Mouse (Mus musculus) heart, embryonic 13.5 days (tissue): Measurements from ENCODE around the gene Banp. TPM values are rescaled to one million over a fixed set of nuclear protein-coding genes. Genes with fewer than 3 reads are reported as not detected.

ENCODE experiments used
- ATAC-seq: fragments of 200-750 bp; cut with Nextera tagmentation; 2 replicates; pipeline ENCODE4 v1.8.0; 2017; ENCODE audit warnings: moderate TSS enrichment; ENCODE audit not compliant: insufficient number of reproducible peaks, low FRiP score, low TSS enrichment; ENCODE audit errors: extremely low read depth
- H3K27ac ChIP-seq: fragments of 300-500 bp; sonication (generic); replicated peaks from 2 replicates; pipeline ENCODE4 v1.5.1; 2015; ENCODE audit warnings: moderate library complexity, mild to moderate bottlenecking, inconsistent platforms
- H3K27me3 ChIP-seq: fragments of 300-500 bp; sonication (generic); replicated peaks from 2 replicates; pipeline ENCODE4 v1.6.1; 2015; ENCODE audit warnings: mild to moderate bottlenecking, inconsistent platforms
- H3K36me3 ChIP-seq: fragments of 300-500 bp; sonication (generic); 2 replicates; pipeline ENCODE4 v1.6.1; 2015; ENCODE audit warnings: mild to moderate bottlenecking, inconsistent platforms
- H3K4me1 ChIP-seq: fragments of 300-500 bp; sonication (generic); 2 replicates; pipeline ENCODE4 v1.6.1; 2015; ENCODE audit warnings: inconsistent platforms
- H3K4me2 ChIP-seq: fragments of 300-500 bp; sonication (generic); 2 replicates; pipeline ENCODE4 v1.6.1; 2015; ENCODE audit warnings: inconsistent platforms, mild to moderate bottlenecking, moderate library complexity
- H3K4me3 ChIP-seq: fragments of 300-500 bp; sonication (generic); 2 replicates; pipeline ENCODE4 v1.5.1; 2015; ENCODE audit warnings: moderate library complexity, mild to moderate bottlenecking, inconsistent platforms
- H3K9ac ChIP-seq: fragments of 300-500 bp; sonication (generic); 2 replicates; pipeline ENCODE4 v1.6.1; 2015; ENCODE audit warnings: inconsistent platforms, mild to moderate bottlenecking, moderate library complexity
- H3K9me3 ChIP-seq: fragments of 300-500 bp; sonication (generic); 2 replicates; pipeline ENCODE4 v1.6.1; 2016; ENCODE audit warnings: inconsistent platforms
- WGBS: fragments of 180-500 bp; shearing (Covaris S2); methylation state at CpG from one replicate; pipeline ENCODE4 v1.1.7; 2015; ENCODE audit warnings: mixed read lengths; 5-methylcytosine and 5-hydroxymethylcytosine counted together
- polyA plus RNA-seq: library from polyadenylated mRNA; unstranded; fragments of >200 nt; fragmentation: Nextera tagmentation; extraction: Ambion mirVana; gene quantifications from 2 replicates; pipeline ENCODE4 v1.2.1, GENCODE M21; 2015

Gene Banp
- polyA plus RNA-seq, 1 experiment from 2014 or later, result 23.1 TPM

- H3K36me3 ChIP-seq, result no peaks in the 10 kb centered on the region
- no peak overlapping the region for H3K4me3 ChIP-seq
- H3K27me3 ChIP-seq, result peaks cover 6% of the 10 kb centered on the region; the same call in 1 of the 2 replicates
- WGBS, result 85% methylated on average over 9 of the region's 9 CpGs
- no peaks in the 10 kb centered on the region for H3K9me3 ChIP-seq
- no peak for ATAC-seq
- H3K27ac ChIP-seq, result no peak overlapping the region
- H3K4me1 ChIP-seq, result peaks cover 13% of the 10 kb centered on the region
- no peak overlapping the region for H3K9ac ChIP-seq
- H3K4me2 ChIP-seq, result no peak overlapping the region
Measured at GRCm38 (mm10) chr8:122050620-122051019, 101.1 kb downstream of the Banp start.

GRCm38 (mm10) chr8:122055321-122055720 is 105.8 kb downstream of the Banp start:
- Histone ChIP-seq H3K4me1 (peaks cover 38% of the 10 kb centered on the region), H3K9ac (no peak overlapping the region), H3K9me3 (no peaks in the 10 kb centered on the region), H3K4me3 (no peak overlapping the region), H3K4me2 (no peak overlapping the region), H3K27ac (no peak overlapping the region), H3K27me3 (peaks cover 6% of the 10 kb centered on the region; the same call in 1 of the 2 replicates), H3K36me3 (no peaks in the 10 kb centered on the region)
- ATAC-seq, result no peak
- WGBS, result 57% methylated on average over 10 of the region's 10 CpGs

- Histone ChIP-seq H3K27ac (0 out of 2 replicates have a peak overlapping the region, but pooled peaks have one; percentile 36), H3K4me3 (no peak overlapping the region), H3K9me3 (no peaks in the 10 kb centered on the region), H3K27me3 (peaks cover 6% of the 10 kb centered on the region; the same call in 1 of the 2 replicates), H3K36me3 (no peaks in the 10 kb centered on the region), H3K4me2 (no peak overlapping the region), H3K9ac (no peak overlapping the region), H3K4me1 (peaks cover 38% of the 10 kb centered on the region)
- ATAC-seq, result no peak
- WGBS, result 37% methylated on average over 1 of the region's 1 CpGs
Measured at GRCm38 (mm10) chr8:122056113-122056512, 106.6 kb downstream of the Banp start.

GRCm38 (mm10) chr8:122056882-122057281 is 107.3 kb downstream of the Banp start:
- H3K4me3 ChIP-seq, result no peak overlapping the region
- no peak overlapping the region for H3K4me2 ChIP-seq
- WGBS, result 30% methylated on average over 7 of the region's 7 CpGs
- H3K27ac ChIP-seq, result no peak overlapping the region; the same call in 1 of the 2 replicates
- ATAC-seq, result no peak
- no peak overlapping the region for H3K9ac ChIP-seq
- H3K27me3 ChIP-seq, result peaks cover 6% of the 10 kb centered on the region; the same call in 1 of the 2 replicates
- no peaks in the 10 kb centered on the region for H3K36me3 ChIP-seq
- H3K4me1 ChIP-seq, result peaks cover 38% of the 10 kb centered on the region
- no peaks in the 10 kb centered on the region for H3K9me3 ChIP-seq

GRCm38 (mm10) chr8:122058510-122058909 is 109.0 kb downstream of the Banp start:
- Histone ChIP-seq H3K27me3 (peaks cover 8% of the 10 kb centered on the region; the same call in 1 of the 2 replicates), H3K9ac (no peak overlapping the region), H3K9me3 (no peaks in the 10 kb centered on the region), H3K36me3 (no peaks in the 10 kb centered on the region), H3K27ac (no peak overlapping the region), H3K4me2 (no peak overlapping the region), H3K4me1 (peaks cover 38% of the 10 kb centered on the region), H3K4me3 (no peak overlapping the region)
- WGBS, result 60% methylated on average over 9 of the region's 9 CpGs
- ATAC-seq, result no peak

- no peaks in the 10 kb centered on the region for H3K36me3 ChIP-seq
- no peak overlapping the region for H3K4me2 ChIP-seq
- H3K27ac ChIP-seq, result no peak overlapping the region
- 70% methylated on average over 8 of the region's 8 CpGs for WGBS
- no peak overlapping the region for H3K4me3 ChIP-seq
- no peak for ATAC-seq
- no peak overlapping the region for H3K9ac ChIP-seq
- H3K27me3 ChIP-seq, result peaks cover 8% of the 10 kb centered on the region; the same call in 1 of the 2 replicates
- no peaks in the 10 kb centered on the region for H3K9me3 ChIP-seq
- peaks cover 38% of the 10 kb centered on the region for H3K4me1 ChIP-seq
Measured at GRCm38 (mm10) chr8:122058951-122059350, 109.4 kb downstream of the Banp start.

- no peak overlapping the region for H3K4me2 ChIP-seq
- H3K4me1 ChIP-seq, result peaks cover 14% of the 10 kb centered on the region
- H3K36me3 ChIP-seq, result no peaks in the 10 kb centered on the region
- no peak for ATAC-seq
- no peak overlapping the region for H3K27ac ChIP-seq
- no peak overlapping the region for H3K9ac ChIP-seq
- H3K9me3 ChIP-seq, result no peaks in the 10 kb centered on the region
- H3K4me3 ChIP-seq, result no peak overlapping the region
- WGBS, result 72% methylated on average over 12 of the region's 12 CpGs
- H3K27me3 ChIP-seq, result 0 out of 2 replicates have a peak, but pooled peaks cover 6% of the 10 kb centered on the region
Measured at GRCm38 (mm10) chr8:122062508-122063223, 113.1 kb downstream of the Banp start.

GRCm38 (mm10) chr8:122064353-122064752 is 114.8 kb downstream of the Banp start:
- H3K27ac ChIP-seq, result no peak overlapping the region
- H3K36me3 ChIP-seq, result no peaks in the 10 kb centered on the region
- H3K9me3 ChIP-seq, result no peaks in the 10 kb centered on the region
- H3K4me1 ChIP-seq, result peaks cover 3% of the 10 kb centered on the region; the same call in 1 of the 2 replicates
- 61% methylated on average over 7 of the region's 7 CpGs for WGBS
- no peak overlapping the region for H3K4me2 ChIP-seq
- H3K27me3 ChIP-seq, result peaks cover 6% of the 10 kb centered on the region; the same call in 1 of the 2 replicates
- no peak for ATAC-seq
- H3K9ac ChIP-seq, result no peak overlapping the region
- no peak overlapping the region for H3K4me3 ChIP-seq

GRCm38 (mm10) chr8:122067783-122068505 is 118.4 kb downstream of the Banp start:
- peaks cover 23% of the 10 kb centered on the region for H3K27me3 ChIP-seq
- WGBS, result 49% methylated on average over 15 of the region's 15 CpGs
- no peaks in the 10 kb centered on the region for H3K36me3 ChIP-seq
- no peak overlapping the region for H3K9ac ChIP-seq
- H3K9me3 ChIP-seq, result no peaks in the 10 kb centered on the region
- H3K27ac ChIP-seq, result no peak overlapping the region
- H3K4me1 ChIP-seq, result peaks cover 8% of the 10 kb centered on the region; the same call in 1 of the 2 replicates
- no peak overlapping the region for H3K4me3 ChIP-seq
- no peak overlapping the region for H3K4me2 ChIP-seq
- ATAC-seq, result no peak

- Histone ChIP-seq H3K27ac (no peak overlapping the region), H3K4me3 (no peak overlapping the region), H3K9me3 (no peaks in the 10 kb centered on the region), H3K36me3 (no peaks in the 10 kb centered on the region), H3K9ac (no peak overlapping the region), H3K27me3 (peaks cover 21% of the 10 kb centered on the region), H3K4me1 (peaks cover 8% of the 10 kb centered on the region; the same call in 1 of the 2 replicates), H3K4me2 (no peak overlapping the region)
- WGBS, result 84% methylated on average over 13 of the region's 13 CpGs
- no peak for ATAC-seq
Measured at GRCm38 (mm10) chr8:122068609-122069008, 119.1 kb downstream of the Banp start.

- H3K27ac ChIP-seq, result no peak overlapping the region
- no peak for ATAC-seq
- H3K9me3 ChIP-seq, result no peaks in the 10 kb centered on the region
- no peak overlapping the region for H3K4me2 ChIP-seq
- peaks cover 9% of the 10 kb centered on the region; the same call in 1 of the 2 replicates for H3K4me1 ChIP-seq
- H3K4me3 ChIP-seq, result no peak overlapping the region
- no peaks in the 10 kb centered on the region for H3K36me3 ChIP-seq
- peaks cover 27% of the 10 kb centered on the region for H3K27me3 ChIP-seq
- 63% methylated on average over 11 of the region's 11 CpGs for WGBS
- H3K9ac ChIP-seq, result no peak overlapping the region
Measured at GRCm38 (mm10) chr8:122069281-122069680, 119.7 kb downstream of the Banp start.
